Mouse (Mus musculus): ENCODE data around the gene Clstn1. TPM values are rescaled to one million over a fixed set of nuclear protein-coding genes. Genes with fewer than 3 reads are reported as not detected.

The Clstn1 gene
- polyA plus RNA-seq (2017; shearing (Covaris generic)): 3.7 TPM

GRCm38 (mm10) chr4:149586044-149586782 lies at the start of gene Clstn1:
Clstn1 (plus strand) TSS chr4:149586468.

Other genes starting within 250 kb of the Clstn1 start
- gene Ube4b, start 159.7 kb upstream of the Clstn1 start, polyA plus RNA-seq (2017; shearing (Covaris generic)): 41.7 TPM
- gene Rbp7, start 131.5 kb upstream of the Clstn1 start, polyA plus RNA-seq (2017; shearing (Covaris generic)): not detected
- 1.1 TPM for gene Tmem274, start 109.1 kb upstream of the Clstn1 start, polyA plus RNA-seq (2017; shearing (Covaris generic))
- gene Nmnat1, start 101.3 kb upstream of the Clstn1 start, polyA plus RNA-seq (2017; shearing (Covaris generic)): 10.6 TPM
- 39.5 TPM for gene Lzic, start 101.2 kb upstream of the Clstn1 start, polyA plus RNA-seq (2017; shearing (Covaris generic))
- 0.95 TPM for gene Ctnnbip1, start 68.2 kb upstream of the Clstn1 start, polyA plus RNA-seq (2017; shearing (Covaris generic))
- gene Pik3cd, start 116.1 kb downstream of the Clstn1 start, polyA plus RNA-seq (2017; shearing (Covaris generic)): 347 TPM
- gene Tmem201, start 151.6 kb downstream of the Clstn1 start, polyA plus RNA-seq (2017; shearing (Covaris generic)): 9.0 TPM
- gene Slc25a33, start 187.8 kb downstream of the Clstn1 start, polyA plus RNA-seq (2017; shearing (Covaris generic)): 3.1 TPM

All from inflammation-experienced regulatory T-cells, adult 16 weeks (primary cell).